Mouse (Mus musculus) small intestine, adult 2 months (tissue): ENCODE measurements around the gene Hist1h2ad. TPM values are rescaled to one million over a fixed set of nuclear protein-coding genes. Genes with fewer than 3 reads are reported as not detected.
"Not testable (repeated sequence)": the region's sequence is repeated elsewhere in the genome, so short reads cannot be mapped to it uniquely, and the experiment has no call there.

Experiments used
- H3K27ac ChIP-seq: fragments of 200-500 bp; 2 replicates; pipeline ENCODE4 v1.5.1; 2012; ENCODE audit warnings: low read depth, low read length, control low read depth, inconsistent platforms; ENCODE audit not compliant: insufficient read depth
- H3K27me3 ChIP-seq: fragments of 200-500 bp; 2 replicates; pipeline ENCODE4 v1.6.1; 2012; ENCODE audit warnings: mild to moderate bottlenecking, moderate library complexity, low read length, inconsistent platforms; ENCODE audit not compliant: control insufficient read depth, insufficient read depth
- H3K36me3 ChIP-seq: fragments of 200-500 bp; 2 replicates; pipeline ENCODE4 v1.6.1; 2012; ENCODE audit warnings: mild to moderate bottlenecking, low read length, control low read depth, inconsistent platforms; ENCODE audit not compliant: control insufficient read depth, insufficient read depth
- H3K4me1 ChIP-seq: fragments of 200-500 bp; 2 replicates; pipeline ENCODE4 v1.6.1; 2012; ENCODE audit warnings: low read length, inconsistent platforms, mixed read lengths; ENCODE audit not compliant: control insufficient read depth, insufficient read depth, insufficient read length
- H3K4me3 ChIP-seq: fragments of 200-500 bp; 2 replicates; pipeline ENCODE4 v1.5.1; 2012; ENCODE audit warnings: low read depth, mild to moderate bottlenecking, control low read depth, inconsistent platforms, low read length, moderate library complexity
- CTCF ChIP-seq: fragments of 200-500 bp; IDR thresholded peaks from 2 replicates; pipeline ENCODE4 v1.5.1; 2012; ENCODE audit warnings: low read depth, mild to moderate bottlenecking, control low read depth, inconsistent platforms, low read length, moderate library complexity, mixed read lengths; ENCODE audit not compliant: insufficient replicate concordance, insufficient read length; ENCODE audit errors: extremely low read depth
- POLR2A ChIP-seq: fragments of 200-500 bp; IDR thresholded peaks from 2 replicates; pipeline ENCODE4 v1.6.1; 2012; ENCODE audit warnings: low read depth, mild to moderate bottlenecking, control low read depth, inconsistent platforms, low read length, moderate library complexity
- WGBS: fragments of 180-500 bp; shearing (Covaris S2); methylation state at CpG from one replicate; pipeline ENCODE4 v1.1.7; 2018; 5-methylcytosine and 5-hydroxymethylcytosine counted together
- polyA plus RNA-seq: library from polyadenylated mRNA; depleted of rRNA; stranded (reverse); fragments of >200 nt; gene quantifications from 2 replicates; pipeline ENCODE4 v1.2.3, GENCODE M21; 2012

Gene Hist1h2ad
- polyA plus RNA-seq, 1 experiment = 21.3 TPM

DNA sequence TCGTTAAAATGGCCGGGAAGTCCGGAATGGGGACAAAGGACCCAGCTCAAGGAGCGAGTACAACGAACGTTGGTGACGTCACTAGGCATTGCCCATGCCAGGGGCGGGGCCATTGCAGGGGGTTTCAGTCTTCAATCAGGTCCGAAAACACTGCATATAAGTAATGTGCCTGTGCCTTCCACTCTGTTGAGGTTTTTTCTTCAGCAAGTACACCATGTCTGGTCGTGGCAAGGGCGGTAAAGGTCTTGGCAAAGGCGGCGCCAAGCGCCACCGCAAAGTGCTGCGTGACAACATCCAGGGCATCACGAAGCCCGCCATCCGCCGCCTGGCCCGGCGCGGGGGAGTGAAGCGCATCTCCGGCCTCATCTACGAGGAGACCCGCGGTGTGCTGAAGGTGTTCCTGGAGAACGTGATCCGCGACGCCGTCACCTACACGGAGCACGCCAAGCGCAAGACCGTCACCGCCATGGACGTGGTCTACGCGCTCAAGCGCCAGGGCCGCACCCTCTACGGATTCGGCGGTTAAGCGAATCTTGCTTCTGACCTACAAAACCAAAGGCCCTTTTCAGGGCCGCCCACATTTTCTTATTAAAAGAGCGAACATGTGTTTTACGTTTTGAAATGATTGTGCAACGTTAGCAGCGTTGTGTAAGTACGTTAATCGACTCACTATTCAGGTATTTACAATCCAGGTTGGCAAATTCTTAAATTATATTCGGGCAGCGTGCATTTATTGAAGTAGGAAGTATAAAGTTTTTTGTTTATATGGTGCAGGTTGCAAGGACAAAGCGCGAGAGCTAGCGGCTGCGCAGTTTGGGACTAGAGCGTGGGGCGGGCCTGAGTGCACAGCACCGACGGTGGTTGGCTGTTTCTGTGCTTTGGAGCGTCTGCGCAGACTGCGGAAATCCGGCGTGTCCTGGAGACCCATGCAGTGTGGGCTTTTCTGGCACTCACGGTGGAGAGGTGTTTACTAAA lies 43.0 kb upstream of the Hist1h2ad start, which contains the start of gene Hist1h4h:
TSS of gene Hist1h4h (plus strand) at position 150 of the 975 bp plus-strand sequence.
- peak within 1 kb of the TSS; percentile 66 for H3K4me3 ChIP-seq

DNA sequence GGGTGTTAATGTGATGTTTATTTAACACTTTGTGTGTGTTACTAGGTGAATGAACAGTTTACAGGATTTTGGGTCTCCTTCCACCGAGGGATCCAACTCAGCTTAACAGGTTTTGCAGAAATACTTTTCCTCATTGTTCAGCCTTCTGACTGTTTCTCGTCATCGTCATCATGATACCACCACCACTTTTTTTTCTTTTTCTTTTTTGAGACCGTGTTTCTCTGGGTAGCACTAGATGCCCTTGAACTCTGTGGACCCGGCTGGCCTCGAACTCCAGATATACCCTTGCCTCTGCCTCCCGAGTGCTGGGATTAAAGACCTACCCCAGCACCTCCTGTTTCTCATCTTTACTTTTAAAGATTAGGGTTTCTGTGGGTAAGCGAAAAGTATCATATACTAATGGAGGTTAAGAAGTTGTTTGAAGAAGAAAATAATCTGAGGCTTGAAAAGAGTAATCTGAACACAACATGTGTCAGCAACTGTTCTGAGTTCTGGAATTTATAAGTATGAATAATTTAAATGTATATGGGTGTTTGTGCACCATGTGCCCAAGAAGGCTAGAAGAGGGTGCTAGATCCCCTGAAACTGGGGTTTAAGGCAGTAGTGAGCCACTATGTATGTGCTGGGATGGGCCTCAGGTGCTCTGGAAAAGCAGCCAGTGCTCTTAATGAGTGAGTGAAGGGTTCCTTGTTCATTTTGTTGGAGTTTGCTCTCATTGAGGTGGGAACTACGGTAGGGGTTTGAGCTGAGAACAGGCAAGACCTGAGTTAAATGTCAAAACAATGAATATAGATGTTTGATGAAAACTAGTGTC lies 41.7 kb upstream of the Hist1h2ad start:
- peak overlapping the region; percentile 99; the same call in 1 of the 2 replicates for H3K27ac ChIP-seq
- 12% methylated on average over 9 of the region's 9 CpGs for WGBS
- peaks cover 5% of the 10 kb centered on the region; the same call in 1 of the 2 replicates for H3K4me1 ChIP-seq
- no peak overlapping the region for H3K4me3 ChIP-seq
- no peaks in the 10 kb centered on the region for H3K27me3 ChIP-seq
- H3K36me3 ChIP-seq = no peaks in the 10 kb centered on the region
- no peak for TF ChIP-seq CTCF

More for the DNA sequence above, 43.0 kb upstream of the Hist1h2ad start, which contains the start of gene Hist1h4h:
- Histone ChIP-seq H3K27ac (peak within 1 kb of the TSS; percentile 99), H3K27me3 (no peaks in the 10 kb centered on the region), H3K36me3 (no peaks in the 10 kb centered on the region), H3K4me1 (peaks cover 4% of the 10 kb centered on the region; the same call in 1 of the 2 replicates)
- whole genome bisulfite sequencing = under 1% methylated on average over 63 of the region's 70 CpGs
- TF ChIP-seq POLR2A = peak; percentile 89
- TF ChIP-seq CTCF = no peak

- WGBS = under 1% methylated on average over 28 of the region's 53 CpGs
- not testable (repeated sequence) for H3K4me1 ChIP-seq, H3K36me3 ChIP-seq, H3K27me3 ChIP-seq
- H3K27ac ChIP-seq = peak within 1 kb of the TSS; percentile 85
- H3K4me3 ChIP-seq = peak within 1 kb of the TSS; percentile 53
Measured at GRCm38 (mm10) chr13:23533560-23534367, 40.4 kb upstream of the Hist1h2ad start, which contains the start of gene Hist1h2af. TSS of gene Hist1h2af (plus strand) at chr13:23533906.

DNA sequence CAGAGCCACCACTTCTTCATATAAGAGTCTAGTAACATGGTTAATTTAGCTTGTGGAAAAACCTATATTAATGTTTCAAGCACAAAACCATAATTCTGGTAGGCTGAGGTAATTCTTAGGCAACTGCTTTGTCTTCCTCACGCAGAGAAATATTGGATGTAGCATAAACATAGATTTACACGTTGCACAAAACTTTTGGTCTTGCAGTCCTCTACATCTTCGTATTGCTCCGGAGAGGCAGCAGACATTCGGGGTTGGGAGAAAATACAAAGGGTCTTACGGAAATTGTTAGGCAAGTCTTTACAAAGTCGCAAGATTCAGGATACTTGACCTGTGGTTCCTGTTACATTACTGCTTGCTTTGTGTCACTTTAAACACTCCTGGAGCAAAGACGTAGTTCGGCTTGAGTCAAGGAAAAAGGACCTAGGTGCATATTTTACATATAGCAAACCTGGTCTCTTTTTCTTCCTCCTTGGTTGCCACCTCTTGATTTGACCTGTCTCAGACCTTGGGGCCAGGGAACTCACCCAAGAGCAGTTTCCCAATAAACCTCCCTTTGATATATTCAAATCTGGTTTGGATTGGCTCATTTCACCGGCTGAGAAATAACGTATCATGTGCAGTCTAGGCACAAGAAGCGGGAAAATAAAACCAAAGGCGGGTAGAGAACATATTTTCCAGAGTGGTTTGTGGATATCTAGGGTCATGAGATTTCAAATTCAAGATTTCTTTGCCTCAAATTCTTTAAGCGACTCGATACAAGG lies 39.6 kb upstream of the Hist1h2ad start:
- H3K4me3 ChIP-seq = no peak overlapping the region; the same call in 1 of the 2 replicates
- H3K4me1 ChIP-seq = peaks cover 5% of the 10 kb centered on the region; the same call in 1 of the 2 replicates
- WGBS = under 1% methylated on average over 15 of the region's 15 CpGs
- H3K36me3 ChIP-seq = no peaks in the 10 kb centered on the region
- no peak for TF ChIP-seq CTCF
- TF ChIP-seq POLR2A = no peak
- H3K27ac ChIP-seq = peak overlapping the region; percentile 85
- H3K27me3 ChIP-seq = no peaks in the 10 kb centered on the region

GRCm38 (mm10) chr13:23535137-23536075 lies 38.8 kb upstream of the Hist1h2ad start, which contains the start of gene Hist1h3g:
TSS of gene Hist1h3g (plus strand) at chr13:23535422.
- TF ChIP-seq POLR2A = peak; percentile 27; the same call in 1 of the 2 replicates
- H3K27me3 ChIP-seq, H3K4me1 ChIP-seq, H3K36me3 ChIP-seq: not testable (repeated sequence)
- WGBS = under 1% methylated on average over 51 of the region's 62 CpGs
- peak within 1 kb of the TSS; percentile 59 for H3K4me3 ChIP-seq
- H3K27ac ChIP-seq = peak within 1 kb of the TSS; percentile 85
